Mouse (Mus musculus) midbrain, embryonic 14.5 days (tissue): ENCODE measurements around the gene Ppib. TPM values are rescaled to one million over a fixed set of nuclear protein-coding genes. Genes with fewer than 3 reads are reported as not detected.

Source experiments
- ATAC-seq: fragments of 200-750 bp; cut with Nextera tagmentation; 2 replicates; pipeline ENCODE4 v1.8.0; 2017; ENCODE audit warnings: moderate number of reproducible peaks, moderate library complexity; ENCODE audit not compliant: low FRiP score, low TSS enrichment
- DNase-seq: peaks from one replicate; pipeline ENCODE4 v3.0.0-alpha.2; 2015
- H3K27ac ChIP-seq: fragments of 300-500 bp; sonication (generic); replicated peaks from 2 replicates; pipeline ENCODE4 v1.5.1; 2014; ENCODE audit warnings: mild to moderate bottlenecking, low read depth, low read length, moderate library complexity
- H3K27me3 ChIP-seq: fragments of 300-500 bp; sonication (generic); 2 replicates; pipeline ENCODE4 v1.6.1; 2014; ENCODE audit warnings: low read length, control low read depth, mixed read lengths; ENCODE audit not compliant: control insufficient read depth, insufficient read depth
- H3K36me3 ChIP-seq: fragments of 300-500 bp; sonication (generic); 2 replicates; pipeline ENCODE4 v1.6.1; 2014; ENCODE audit warnings: low read length, control low read depth; ENCODE audit not compliant: control insufficient read depth, insufficient read depth
- H3K4me1 ChIP-seq: fragments of 300-500 bp; sonication (generic); 2 replicates; pipeline ENCODE4 v1.6.1; 2014; ENCODE audit warnings: mild to moderate bottlenecking, antibody characterized with exemption, low read length, control low read depth; ENCODE audit not compliant: control insufficient read depth, insufficient read depth
- H3K4me2 ChIP-seq: fragments of 300-500 bp; sonication (generic); 2 replicates; pipeline ENCODE4 v1.6.1; 2014; ENCODE audit warnings: mild to moderate bottlenecking, low read length, moderate library complexity
- H3K4me3 ChIP-seq: fragments of 300-500 bp; sonication (generic); replicated peaks from 2 replicates; pipeline ENCODE4 v1.5.1; 2014; ENCODE audit warnings: low read depth, low read length
- H3K9ac ChIP-seq: fragments of 300-500 bp; sonication (generic); replicated peaks from 2 replicates; pipeline ENCODE4 v1.6.1; 2014; ENCODE audit warnings: mild to moderate bottlenecking, low read length, moderate library complexity
- H3K9me3 ChIP-seq: fragments of 300-500 bp; sonication (generic); 2 replicates; pipeline ENCODE4 v1.6.1; 2016; ENCODE audit warnings: low read length, control low read depth, mixed read lengths; ENCODE audit not compliant: control insufficient read depth
- WGBS: fragments of 180-500 bp; shearing (Covaris S2); extraction: QIAGEN DNeasy Blood & Tissue Kit; methylation state at CpG from one replicate; pipeline ENCODE4 v1.1.7; 2014; 5-methylcytosine and 5-hydroxymethylcytosine counted together
- polyA plus RNA-seq: library from polyadenylated mRNA; unstranded; fragments of >200 nt; fragmentation: Nextera tagmentation; extraction: Ambion mirVana; gene quantifications from 2 replicates; pipeline ENCODE4 v1.2.1, GENCODE M21; 2014

Ppib gene
- polyA plus RNA-seq, 1 experiment from 2014 or later, result 347 TPM

DNA sequence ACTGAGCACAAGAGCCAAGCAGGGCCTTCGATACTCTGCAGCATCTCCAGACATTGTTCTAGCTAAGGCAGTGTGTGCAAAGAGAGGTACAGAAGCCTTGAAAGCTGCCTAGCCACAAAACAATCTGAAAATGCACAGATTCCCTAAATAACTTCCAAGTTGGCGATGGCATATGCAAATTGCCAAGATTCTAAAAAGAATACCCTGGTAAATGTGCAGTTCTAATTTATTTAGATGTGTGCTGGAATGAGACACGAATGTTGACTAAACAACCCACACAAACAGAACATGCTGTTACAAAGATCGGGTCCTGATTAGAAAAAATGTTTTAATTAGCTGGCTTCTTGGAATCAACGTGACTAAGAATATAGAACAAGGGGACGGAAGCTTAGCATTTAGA, 42.6 kb downstream of the Ppib start:
- Histone ChIP-seq H3K36me3 (peaks cover 83% of the 10 kb centered on the region), H3K27ac (no peak overlapping the region), H3K4me3 (no peak overlapping the region), H3K9me3 (no peaks in the 10 kb centered on the region), H3K4me1 (no peaks in the 10 kb centered on the region), H3K9ac (no peak overlapping the region), H3K27me3 (no peaks in the 10 kb centered on the region), H3K4me2 (no peak overlapping the region)
- 94% methylated on average over 6 of the region's 6 CpGs for WGBS
- no peak for ATAC-seq
- no peak for DNase-seq

DNA sequence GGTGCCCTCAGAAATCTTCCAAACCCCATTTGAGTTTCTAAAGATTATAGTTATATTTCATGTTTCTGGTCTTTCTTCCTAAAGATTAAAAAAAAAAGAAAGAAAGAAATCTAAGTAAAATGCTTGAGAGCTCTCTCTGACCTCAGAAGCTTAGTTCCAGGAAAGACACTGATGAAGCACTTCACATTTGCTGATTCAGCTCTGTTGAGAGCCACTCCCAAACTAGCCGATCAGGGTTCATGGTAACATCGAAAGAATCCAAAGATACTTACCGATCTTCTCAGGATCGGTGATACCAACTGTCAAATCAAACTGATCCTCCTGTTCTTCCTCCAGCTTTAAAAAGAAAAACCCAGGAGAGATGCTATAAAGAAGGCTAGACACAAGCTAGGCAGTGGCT, 44.6 kb downstream of the Ppib start:
- 96% methylated on average over 4 of the region's 4 CpGs for WGBS

DNA sequence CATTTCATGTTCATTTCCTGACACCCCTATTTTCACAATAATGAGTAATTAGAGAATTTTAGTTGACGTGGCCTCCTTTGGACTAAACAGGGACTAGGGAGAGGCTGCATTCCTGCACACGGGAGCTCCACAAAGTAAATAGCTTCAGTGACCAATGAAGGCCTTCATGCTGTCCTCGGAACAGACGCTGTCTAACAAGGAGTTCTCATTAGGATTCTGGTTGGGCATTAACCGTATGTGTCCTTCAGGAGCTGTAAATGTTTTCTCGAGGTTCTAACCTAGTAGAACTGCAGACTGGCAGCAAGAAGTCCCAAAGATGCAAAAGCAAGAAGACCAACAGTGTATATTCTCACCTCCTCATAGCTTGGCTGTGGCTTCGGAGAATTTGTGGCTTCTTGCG, 45.1 kb downstream of the Ppib start:
- Histone ChIP-seq H3K27ac (no peak overlapping the region), H3K27me3 (no peaks in the 10 kb centered on the region), H3K4me3 (no peak overlapping the region), H3K4me2 (no peak overlapping the region), H3K36me3 (peaks cover 84% of the 10 kb centered on the region), H3K9me3 (no peaks in the 10 kb centered on the region), H3K9ac (no peak overlapping the region), H3K4me1 (no peaks in the 10 kb centered on the region)
- DNase-seq, result no peak
- ATAC-seq, result no peak
- 92% methylated on average over 8 of the region's 8 CpGs for WGBS

More for the DNA sequence above, 44.6 kb downstream of the Ppib start:
- ATAC-seq, result no peak
- Histone ChIP-seq H3K9me3 (no peaks in the 10 kb centered on the region), H3K4me2 (no peak overlapping the region), H3K36me3 (peaks cover 89% of the 10 kb centered on the region), H3K4me1 (no peaks in the 10 kb centered on the region), H3K9ac (no peak overlapping the region), H3K27ac (no peak overlapping the region), H3K27me3 (no peaks in the 10 kb centered on the region), H3K4me3 (no peak overlapping the region)
- no peak for DNase-seq

DNA sequence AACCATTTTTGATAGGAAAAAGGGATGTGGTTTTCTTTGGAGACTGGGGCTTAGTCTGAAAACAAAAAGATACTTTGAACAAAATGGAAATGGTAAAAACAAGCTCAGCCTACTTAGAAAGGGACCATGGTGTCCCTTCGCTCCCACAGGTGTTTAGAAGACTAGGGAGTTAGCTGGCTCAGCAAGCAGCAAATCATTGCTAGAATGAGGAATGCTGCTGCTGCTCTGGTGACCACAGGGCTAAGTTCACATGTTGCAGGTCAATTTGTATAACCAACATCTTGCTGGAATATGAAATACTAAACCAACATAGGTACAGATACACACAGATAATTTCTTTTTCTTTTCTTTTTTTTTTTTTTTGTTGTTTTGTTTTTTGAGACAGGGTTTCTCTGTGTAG, 49.6 kb downstream of the Ppib start:
- WGBS, result 97% methylated on average over 1 of the region's 1 CpGs
- no peaks in the 10 kb centered on the region for H3K4me1 ChIP-seq
- H3K9ac ChIP-seq, result no peak overlapping the region
- no peak overlapping the region for H3K4me3 ChIP-seq
- DNase-seq, result no peak
- no peaks in the 10 kb centered on the region for H3K27me3 ChIP-seq
- H3K36me3 ChIP-seq, result peaks cover 52% of the 10 kb centered on the region
- H3K9me3 ChIP-seq, result no peaks in the 10 kb centered on the region
- no peak overlapping the region for H3K4me2 ChIP-seq
- H3K27ac ChIP-seq, result no peak overlapping the region
- no peak for ATAC-seq

DNA sequence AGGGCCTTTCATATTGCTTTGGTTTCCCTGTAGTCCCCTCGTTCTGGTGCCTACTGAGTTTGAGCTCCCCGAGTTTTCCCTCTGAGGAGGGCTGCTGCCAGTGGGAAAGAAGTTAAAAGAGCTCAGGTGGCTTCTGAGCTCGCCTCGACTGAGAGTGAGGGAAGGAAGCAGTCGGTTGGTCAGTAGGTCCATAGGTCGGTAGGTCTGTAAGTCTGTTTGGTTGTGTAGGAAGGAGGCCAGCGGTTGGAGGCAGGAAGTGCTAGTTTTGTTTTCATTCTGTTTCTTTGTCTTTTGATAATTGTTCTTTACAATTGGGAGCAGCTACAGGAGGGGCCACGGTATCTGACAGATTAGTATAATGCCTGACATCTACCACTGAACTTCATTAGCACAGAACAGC, 50.1 kb downstream of the Ppib start:
- DNase-seq (no peak), ATAC-seq (no peak)
- Histone ChIP-seq H3K9ac (no peak overlapping the region), H3K4me3 (no peak overlapping the region), H3K36me3 (peaks cover 48% of the 10 kb centered on the region), H3K4me2 (no peak overlapping the region), H3K27me3 (no peaks in the 10 kb centered on the region), H3K9me3 (no peaks in the 10 kb centered on the region), H3K4me1 (no peaks in the 10 kb centered on the region), H3K27ac (0 out of 2 replicates have a peak overlapping the region, but pooled peaks have one; percentile 34)
- 44% methylated on average over 8 of the region's 8 CpGs for WGBS

DNA sequence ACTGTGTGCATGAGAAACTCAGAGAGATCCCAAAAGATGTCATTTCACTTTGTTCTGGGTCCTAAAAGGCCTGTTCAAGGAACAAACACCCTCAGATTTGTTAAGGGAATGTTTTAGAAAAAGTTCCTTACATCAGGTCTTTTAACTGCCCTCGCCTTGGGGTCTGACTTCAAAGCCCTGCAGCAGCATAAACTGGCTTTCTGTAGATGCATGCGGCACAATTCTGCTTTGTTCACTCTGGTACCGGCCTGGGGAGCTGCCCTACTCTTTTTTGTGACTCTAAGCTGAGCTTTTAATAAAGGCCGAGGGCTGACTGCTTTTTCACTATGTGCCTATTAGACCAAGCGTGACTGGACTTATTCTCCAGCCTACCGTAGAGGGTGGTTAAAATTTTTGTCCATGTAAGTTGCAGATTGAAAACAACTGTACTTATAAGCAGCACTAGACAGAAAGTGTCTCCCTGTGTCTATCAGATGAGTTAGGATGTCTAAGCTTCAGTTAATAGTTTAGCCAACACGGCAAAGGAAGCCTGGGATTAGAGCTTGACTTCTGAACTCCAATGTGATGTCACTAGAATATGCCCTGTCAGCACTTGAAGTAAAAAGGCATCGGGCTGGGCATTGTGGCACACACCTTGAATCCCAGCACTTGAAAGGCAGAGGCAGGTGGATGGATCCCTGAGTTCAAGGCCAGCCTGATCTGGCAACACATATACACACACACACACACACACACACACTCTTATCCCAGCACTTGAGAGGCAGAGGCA, 50.8 kb downstream of the Ppib start:
- Histone ChIP-seq H3K4me2 (no peak overlapping the region), H3K9me3 (no peaks in the 10 kb centered on the region), H3K36me3 (peaks cover 47% of the 10 kb centered on the region), H3K27me3 (no peaks in the 10 kb centered on the region), H3K9ac (no peak overlapping the region), H3K27ac (peak overlapping the region; percentile 34; the same call in 1 of the 2 replicates), H3K4me1 (no peaks in the 10 kb centered on the region), H3K4me3 (no peak overlapping the region)
- WGBS, result 17% methylated on average over 8 of the region's 8 CpGs
- DNase-seq, result peak; percentile 41
- no peak for ATAC-seq

DNA sequence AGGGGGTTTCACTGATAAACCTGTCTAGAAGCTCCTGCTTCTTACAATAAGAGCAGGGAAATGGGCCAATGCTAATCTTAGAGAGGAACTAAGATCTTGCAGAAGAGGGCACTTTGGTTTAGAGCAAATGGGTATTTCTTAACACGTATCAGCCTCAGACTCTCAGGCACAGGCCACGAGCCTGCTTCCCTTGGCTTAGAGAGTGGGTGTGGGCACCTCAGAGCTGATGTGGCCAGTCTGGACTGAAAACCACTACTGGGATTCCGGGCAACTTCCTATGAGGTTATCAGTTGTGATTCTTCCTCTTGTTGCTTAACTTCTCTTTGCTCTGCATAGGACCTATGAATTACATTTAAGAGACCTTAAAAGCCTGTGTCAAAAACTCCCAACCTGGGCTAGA, 54.3 kb downstream of the Ppib start:
- H3K4me1 ChIP-seq, result no peaks in the 10 kb centered on the region
- H3K36me3 ChIP-seq, result peaks cover 16% of the 10 kb centered on the region
- WGBS, result 94% methylated on average over 3 of the region's 3 CpGs

More for the DNA sequence above, 54.3 kb downstream of the Ppib start:
- no peak overlapping the region for H3K4me2 ChIP-seq
- no peak overlapping the region for H3K4me3 ChIP-seq
- ATAC-seq (no peak), DNase-seq (no peak)
- H3K27me3 ChIP-seq, result no peaks in the 10 kb centered on the region
- no peaks in the 10 kb centered on the region for H3K9me3 ChIP-seq
- H3K9ac ChIP-seq, result no peak overlapping the region
- no peak overlapping the region for H3K27ac ChIP-seq

Other genes with a start within 250 kb of the Ppib start
- gene Zfp609, start 232.7 kb upstream of the Ppib start, polyA plus RNA-seq, result 9.2 and 10.2 TPM in 2 replicates
- gene Pclaf, start 170.0 kb upstream of the Ppib start, polyA plus RNA-seq, result 16.8 and 27.1 TPM in 2 replicates
- gene Trip4, start 151.4 kb upstream of the Ppib start, polyA plus RNA-seq, result 27.6 and 38.8 TPM in 2 replicates
- 26.0 and 29.9 TPM in 2 replicates for gene Csnk1g1, start 151.3 kb upstream of the Ppib start, polyA plus RNA-seq
- 6.5 and 8.2 TPM in 2 replicates for gene Snx22, start 9.5 kb downstream of the Ppib start, polyA plus RNA-seq
- gene Snx1, start 66.4 kb downstream of the Ppib start, polyA plus RNA-seq, result 55.6 and 87.9 TPM in 2 replicates
- 68.4 and 76.2 TPM in 2 replicates for gene Ciao2a, start 66.4 kb downstream of the Ppib start, polyA plus RNA-seq
- 0.66 and 0.78 TPM in 2 replicates for gene Dapk2, start 98.0 kb downstream of the Ppib start, polyA plus RNA-seq